Mouse (Mus musculus): ENCODE data around the gene Acot2.
"Not testable (repeated sequence)": the region's sequence is repeated elsewhere in the genome, so short reads cannot be mapped to it uniquely, and the experiment has no call there.

- TF ChIP-seq CTCF, POLR2A (IDR thresholded peaks at IDR 0.05; ENCODE audit: extremely low read depth, insufficient read depth, low read length): not testable (repeated sequence)
Measured at GRCm38 (mm10) chr12:84029043-84029442, 41.4 kb downstream of the Acot2 start.

All from cortical plate, adult 2 months (tissue).